Mouse (Mus musculus): ENCODE measurements at regions not wholly inside any gene's neighbourhood (a gene's known extent, or its start where the extent isn't known, plus 50 kb on each side); places are given as distances from the start of the nearest gene placed in this dataset.

GRCm38 (mm10) chr7:124491851-124492390, 509.3 kb downstream of the Hs3st4 start:
- TF ChIP-seq CTCF (IDR thresholded peaks at IDR 0.05; ENCODE audit: extremely low read depth, insufficient read depth, low read length) (no peak), POLR2A (IDR thresholded peaks at IDR 0.05; ENCODE audit: extremely low read depth, insufficient read depth, low read length) (no peak)

Data from cortical plate, adult 2 months (tissue).